In the genomic region with DNA sequence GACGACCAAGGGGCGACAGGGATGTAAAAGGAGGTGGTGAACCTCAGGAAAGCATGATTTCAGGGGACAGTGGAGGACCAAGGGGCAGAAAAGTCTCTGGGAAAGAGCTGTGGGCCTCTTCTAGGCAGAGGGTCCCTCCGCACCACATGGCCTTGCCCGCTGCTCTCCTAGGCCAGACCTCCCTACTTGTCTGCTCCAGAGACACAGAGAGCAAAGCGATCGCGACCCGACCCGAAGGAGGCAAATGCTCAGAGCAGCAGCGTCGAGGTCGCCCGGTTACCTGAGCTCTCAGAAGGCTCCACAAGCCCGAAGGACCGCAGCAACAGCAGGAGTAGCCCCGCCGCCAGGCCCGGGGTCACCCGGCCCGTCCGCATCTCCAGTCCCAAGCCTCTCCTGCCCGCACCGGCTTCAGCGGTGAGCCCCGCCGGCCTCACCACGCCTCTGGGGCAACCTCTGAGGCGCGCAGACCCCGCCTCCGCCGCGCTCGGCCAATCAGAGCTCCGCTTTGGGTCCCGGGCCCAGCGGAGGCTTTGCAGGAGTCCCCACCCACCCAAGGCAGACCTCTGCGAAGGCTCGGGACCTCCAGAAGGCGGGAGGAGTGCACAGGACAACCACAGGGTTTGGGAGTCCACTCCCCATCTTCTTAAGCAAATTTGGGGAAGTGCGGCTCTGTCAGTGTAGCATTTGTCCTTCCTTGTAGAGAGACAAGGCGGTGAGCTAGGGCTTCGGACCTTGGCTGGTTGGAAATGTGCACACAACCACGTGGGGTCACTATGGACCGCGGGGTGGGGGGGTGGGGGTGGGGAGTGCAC, we compare ENCODE assay signal across 7 mouse cellular contexts. TPM values are rescaled to one million over a fixed set of nuclear protein-coding genes. Genes with fewer than 3 reads are reported as not detected.
DNase-seq lines count a peak whose midpoint lies in the region; ATAC-seq lines count a peak whose summit lies in the region.

A gene (minus strand): TSS at position 446 of the 812 bp plus-strand sequence.

- peak within 1 kb of the TSS; percentile 72 for H3K9ac ChIP-seq in limb, embryonic 13.5 days
- H3K9ac ChIP-seq in midbrain, embryonic 16.5 days (ENCODE audit: low read depth, low read length), result peak within 1 kb of the TSS; percentile 69

- H3K4me1 ChIP-seq in limb, embryonic 13.5 days, result peaks cover 6% of the 10 kb centered on the region; the same call in 1 of the 2 replicates
- no peaks in the 10 kb centered on the region for H3K4me1 ChIP-seq in midbrain, embryonic 16.5 days (ENCODE audit: control insufficient read depth, insufficient read depth, low read length)

- no peak within 1 kb of the TSS for H3K27ac ChIP-seq in limb, embryonic 13.5 days
- no peak within 1 kb of the TSS for H3K27ac ChIP-seq in midbrain, embryonic 16.5 days (ENCODE audit: low read length)

- peaks cover 8% of the 10 kb centered on the region; the same call in 1 of the 2 replicates for H3K27me3 ChIP-seq in limb, embryonic 13.5 days
- H3K27me3 ChIP-seq in midbrain, embryonic 16.5 days (ENCODE audit: control insufficient read depth, insufficient read depth, low read depth, low read length), result peaks cover 6% of the 10 kb centered on the region

- H3K4me3 ChIP-seq in limb, embryonic 13.5 days, result peak within 1 kb of the TSS; percentile 66
- peak within 1 kb of the TSS; percentile 56 for H3K4me3 ChIP-seq in midbrain, embryonic 16.5 days (ENCODE audit: low read depth, low read length)

- H3K36me3 ChIP-seq in limb, embryonic 13.5 days, result no peaks in the 10 kb centered on the region
- H3K36me3 ChIP-seq in midbrain, embryonic 16.5 days (ENCODE audit: control insufficient read depth, insufficient read depth, low read length), result no peaks in the 10 kb centered on the region

- H3K9me3 ChIP-seq in limb, embryonic 13.5 days, result no peaks in the 10 kb centered on the region
- H3K9me3 ChIP-seq in midbrain, embryonic 16.5 days (replicated peaks; ENCODE audit: control insufficient read depth, low read length, poor library complexity, severe bottlenecking), result no peaks in the 10 kb centered on the region

- peak; percentile 99 for ATAC-seq in limb, embryonic 13.5 days (ENCODE audit: low FRiP score, low read depth)
- peak; percentile 98 for ATAC-seq in midbrain, embryonic 16.5 days

- peak within 1 kb of the TSS; percentile 84 for H3K4me2 ChIP-seq in limb, embryonic 13.5 days (replicated peaks)
- H3K4me2 ChIP-seq in midbrain, embryonic 16.5 days (ENCODE audit: low read length), result peak within 1 kb of the TSS; percentile 96

- DNase-seq in adrenal gland, postnatal 10 days, result peak; percentile 92
- peak; percentile 92 for DNase-seq in embryo, embryonic 9.5 days (ENCODE audit: extremely low spot score)
- peak; percentile 99 for DNase-seq in heart, adult 11 months
- DNase-seq in kidney, adult 11 months, result peak; percentile 82
- peak; percentile 63 to 80 for DNase-seq in spleen, postnatal 10 days (ENCODE audit: low spot score in 2 of 2)

- WGBS in limb, embryonic 13.5 days, result 1% methylated on average over 45 of the region's 46 CpGs
- WGBS in midbrain, embryonic 16.5 days, result under 1% methylated on average over 46 of the region's 46 CpGs

RNA-seq across cellular contexts. Expression of the gene that starts here (rescaled TPM):
- under 1 TPM; 0.91 to 0.96 TPM for total RNA-seq in adrenal gland, postnatal 10 days (2021)
- 2.1 and 2.5 TPM in 2 replicates for polyA plus RNA-seq in limb, embryonic 13.5 days (2015; fragmentation: Nextera tagmentation; extraction: Ambion mirVana)
- 1.6 TPM in 2 replicates for polyA plus RNA-seq in midbrain, embryonic 16.5 days (2015; fragmentation: Nextera tagmentation; extraction: Ambion mirVana)

Comparison
In these comparisons a context has a peak if more than half of its experiments do, and no peak if none do; other contexts are left out.
1. Peak in DNase-seq in adrenal gland, postnatal 10 days; RNA of the gene not detected or under 1 TPM.